Mouse (Mus musculus): ENCODE measurements around the gene Daam1.

DNA sequence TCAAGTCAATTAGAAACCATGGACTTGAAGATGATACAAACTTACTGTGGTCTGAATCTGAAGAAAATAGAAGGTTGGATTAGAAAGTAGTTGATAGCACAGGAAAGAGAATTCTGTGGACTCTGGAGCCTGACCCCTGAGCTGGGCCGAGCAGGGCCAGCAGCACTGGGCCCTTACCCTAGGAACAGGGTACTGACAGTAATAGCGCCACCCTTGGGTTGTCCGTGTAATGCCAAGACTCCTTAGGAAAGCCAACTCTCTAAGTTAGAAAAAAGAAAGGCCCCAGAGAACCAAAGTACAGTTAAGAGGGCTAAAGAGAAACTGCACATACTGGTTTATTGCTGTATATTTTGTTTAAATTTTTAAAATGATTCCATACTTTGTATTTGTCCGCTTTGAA lies 157.0 kb downstream of the Daam1 start:
- no peak for TF ChIP-seq POLR2A (IDR thresholded peaks at IDR 0.05; ENCODE audit: insufficient read length, low read depth)
- no peak for TF ChIP-seq TCF12 (IDR thresholded peaks at IDR 0.05; ENCODE audit: insufficient read depth, poor library complexity, severe bottlenecking)
- TF ChIP-seq E2F4 (IDR thresholded peaks at IDR 0.05; ENCODE audit: insufficient read depth): no peak
- TF ChIP-seq CEBPB (IDR thresholded peaks at IDR 0.05; ENCODE audit: insufficient read depth, poor library complexity, severe bottlenecking): no peak
